23 mouse cellular contexts compared by ENCODE assay signal in genomic region chr15:96406253-96406652, GRCm38 (mm10). TPM values are rescaled to one million over a fixed set of nuclear protein-coding genes. Genes with fewer than 3 reads are reported as not detected.
DNase-seq lines count a peak whose midpoint lies in the region; ATAC-seq and TF ChIP-seq lines count a peak whose summit lies in the region.
"Had no signal": no experiment of that assay in that cellular context is flagged by ENCODE, and none has a peak within 500 bp of the region (broad histone marks: within the 10 kb centered on the region; RNA-seq: fewer than 3 reads in every experiment).

No protein-coding gene starts in this region.

- H3K79me2 ChIP-seq in myocyte (ENCODE audit: control insufficient read depth, insufficient read depth): no peaks in the 10 kb centered on the region

- 81% methylated on average over 4 of the region's 4 CpGs for WGBS in kidney, embryonic 16.5 days
- WGBS in kidney, embryonic 15.5 days: 71% methylated on average over 4 of the region's 4 CpGs
- 84% methylated on average over 4 of the region's 4 CpGs for WGBS in neural tube, embryonic 13.5 days
- WGBS in neural tube, embryonic 15.5 days: 81% methylated on average over 4 of the region's 4 CpGs
- 86% methylated on average over 4 of the region's 4 CpGs for WGBS in forebrain, embryonic 14.5 days

- H3K27ac ChIP-seq in kidney, embryonic 16.5 days (ENCODE audit: low read length): no peak overlapping the region
- no peak overlapping the region for H3K27ac ChIP-seq in kidney, embryonic 15.5 days
- 0 out of 2 replicates have a peak overlapping the region, but pooled peaks have one; percentile 2 for H3K27ac ChIP-seq in neural tube, embryonic 13.5 days (replicated peaks)
- no peak overlapping the region for H3K27ac ChIP-seq in neural tube, embryonic 15.5 days (replicated peaks)
- H3K27ac ChIP-seq in forebrain, embryonic 14.5 days (ENCODE audit: low read depth, low read length): no peak overlapping the region
- H3K27ac ChIP-seq: embryonic facial prominence, embryonic 12.5 days; embryonic facial prominence, embryonic 15.5 days; forebrain, embryonic 10.5 days; forebrain, embryonic 13.5 days; gastrocnemius, adult 2 months; hindbrain, embryonic 12.5 days; hindbrain, embryonic 15.5 days had no signal

- no peaks in the 10 kb centered on the region for H3K27me3 ChIP-seq in kidney, embryonic 16.5 days (ENCODE audit: insufficient read depth, low read length)
- no peaks in the 10 kb centered on the region for H3K27me3 ChIP-seq in kidney, embryonic 15.5 days
- no peaks in the 10 kb centered on the region for H3K27me3 ChIP-seq in neural tube, embryonic 13.5 days
- no peaks in the 10 kb centered on the region for H3K27me3 ChIP-seq in neural tube, embryonic 15.5 days (replicated peaks)
- no peaks in the 10 kb centered on the region for H3K27me3 ChIP-seq in myocyte (ENCODE audit: control insufficient read depth, insufficient read depth, insufficient read length)
- H3K27me3 ChIP-seq in forebrain, embryonic 14.5 days (replicated peaks; ENCODE audit: control insufficient read depth, insufficient read depth, low read length): no peaks in the 10 kb centered on the region
- H3K27me3 ChIP-seq: embryonic facial prominence, embryonic 12.5 days; embryonic facial prominence, embryonic 15.5 days; forebrain, embryonic 13.5 days; hindbrain, embryonic 12.5 days; hindbrain, embryonic 15.5 days had no signal

- H3K4me2 ChIP-seq in kidney, embryonic 16.5 days (replicated peaks; ENCODE audit: low read depth, low read length): no peak overlapping the region
- H3K4me2 ChIP-seq in kidney, embryonic 15.5 days: no peak overlapping the region
- H3K4me2 ChIP-seq in neural tube, embryonic 13.5 days: no peak overlapping the region
- H3K4me2 ChIP-seq in neural tube, embryonic 15.5 days: no peak overlapping the region
- no peak overlapping the region for H3K4me2 ChIP-seq in myocyte (ENCODE audit: low read depth)
- no peak overlapping the region for H3K4me2 ChIP-seq in forebrain, embryonic 14.5 days (ENCODE audit: low read length)
- H3K4me2 ChIP-seq: embryonic facial prominence, embryonic 12.5 days; embryonic facial prominence, embryonic 15.5 days; forebrain, embryonic 13.5 days; heart, embryonic 11.5 days; hindbrain, embryonic 12.5 days; hindbrain, embryonic 15.5 days had no signal

- no peak overlapping the region for H3K9ac ChIP-seq in kidney, embryonic 16.5 days (replicated peaks; ENCODE audit: low read length)
- H3K9ac ChIP-seq in kidney, embryonic 15.5 days: no peak overlapping the region
- H3K9ac ChIP-seq in neural tube, embryonic 13.5 days: no peak overlapping the region
- H3K9ac ChIP-seq in neural tube, embryonic 15.5 days (replicated peaks): no peak overlapping the region
- no peak overlapping the region for H3K9ac ChIP-seq in forebrain, embryonic 14.5 days (ENCODE audit: low read length)
- H3K9ac ChIP-seq: embryonic facial prominence, embryonic 12.5 days; embryonic facial prominence, embryonic 15.5 days; forebrain, embryonic 13.5 days; forebrain, postnatal 0 days; hindbrain, embryonic 12.5 days; hindbrain, embryonic 15.5 days had no signal

- DNase-seq in forebrain, embryonic 14.5 days (ENCODE audit: low spot score): no peak
- DNase-seq: adrenal gland, adult 8-10 months; adrenal gland, postnatal 25 days; cerebellum, adult 18-20 months; cerebellum, adult 9-11 months; cerebellum, postnatal 25 days; gastrocnemius, adult 2 months; gastrocnemius, postnatal 14 days had no signal

- H3K4me1 ChIP-seq in kidney, embryonic 16.5 days (ENCODE audit: insufficient read depth, low read length): no peaks in the 10 kb centered on the region
- no peaks in the 10 kb centered on the region for H3K4me1 ChIP-seq in kidney, embryonic 15.5 days
- H3K4me1 ChIP-seq in neural tube, embryonic 13.5 days (replicated peaks): no peaks in the 10 kb centered on the region
- no peaks in the 10 kb centered on the region for H3K4me1 ChIP-seq in neural tube, embryonic 15.5 days
- no peaks in the 10 kb centered on the region for H3K4me1 ChIP-seq in forebrain, embryonic 14.5 days (ENCODE audit: control insufficient read depth, insufficient read depth, low read length)
- H3K4me1 ChIP-seq: embryonic facial prominence, embryonic 12.5 days; forebrain, embryonic 10.5 days; forebrain, embryonic 13.5 days; hindbrain, embryonic 12.5 days; hindbrain, embryonic 15.5 days had no signal

- peak; percentile 24 for TF ChIP-seq POLR2A in myocyte (IDR thresholded peaks at IDR 0.05; ENCODE audit: insufficient read length, low read depth)

- no peaks in the 10 kb centered on the region for H3K9me3 ChIP-seq in kidney, embryonic 16.5 days (ENCODE audit: low read length)
- H3K9me3 ChIP-seq in kidney, embryonic 15.5 days (replicated peaks): no peaks in the 10 kb centered on the region
- no peaks in the 10 kb centered on the region for H3K9me3 ChIP-seq in neural tube, embryonic 13.5 days
- H3K9me3 ChIP-seq in neural tube, embryonic 15.5 days (replicated peaks): no peaks in the 10 kb centered on the region
- no peaks in the 10 kb centered on the region for H3K9me3 ChIP-seq in forebrain, embryonic 14.5 days (replicated peaks; ENCODE audit: control insufficient read depth, low read length)
- H3K9me3 ChIP-seq: embryonic facial prominence, embryonic 12.5 days; embryonic facial prominence, embryonic 15.5 days; forebrain, embryonic 10.5 days; forebrain, embryonic 13.5 days; hindbrain, embryonic 12.5 days; hindbrain, embryonic 15.5 days had no signal

- H3K4me3 ChIP-seq in kidney, embryonic 16.5 days (ENCODE audit: low read length): no peak overlapping the region
- no peak overlapping the region for H3K4me3 ChIP-seq in kidney, embryonic 15.5 days (replicated peaks)
- H3K4me3 ChIP-seq in neural tube, embryonic 13.5 days: no peak overlapping the region
- H3K4me3 ChIP-seq in neural tube, embryonic 15.5 days (replicated peaks): no peak overlapping the region
- H3K4me3 ChIP-seq in myocyte: no peak overlapping the region
- no peak overlapping the region for H3K4me3 ChIP-seq in forebrain, embryonic 14.5 days (ENCODE audit: low read depth, low read length)
- H3K4me3 ChIP-seq: embryonic facial prominence, embryonic 12.5 days; embryonic facial prominence, embryonic 15.5 days; forebrain, embryonic 10.5 days; forebrain, embryonic 13.5 days; gastrocnemius, adult 2 months; hindbrain, embryonic 12.5 days; hindbrain, embryonic 15.5 days had no signal

- no peak overlapping the region for H3ac ChIP-seq in myocyte (ENCODE audit: control insufficient read depth, insufficient read length)

- ATAC-seq in kidney, embryonic 16.5 days (ENCODE audit: low FRiP score, low TSS enrichment): peak; percentile 27; the same call in 1 of the 2 replicates
- no peak for ATAC-seq in kidney, embryonic 15.5 days (replicated peaks; ENCODE audit: low FRiP score)
- ATAC-seq in neural tube, embryonic 13.5 days (ENCODE audit: low read depth): no peak
- no peak for ATAC-seq in neural tube, embryonic 15.5 days (ENCODE audit: low FRiP score)
- ATAC-seq in forebrain, embryonic 14.5 days: no peak
- ATAC-seq: activated CD4-positive, CD25-positive, alpha-beta regulatory T cell, adult 4 months; CD4-positive, CD25-positive, alpha-beta regulatory T cell, adult 4 months; forebrain, embryonic 13.5 days; forebrain, postnatal 0 days had no signal

- H3K36me3 ChIP-seq in kidney, embryonic 16.5 days (ENCODE audit: insufficient read depth, low read length): peaks cover 33% of the 10 kb centered on the region; the same call in 1 of the 2 replicates
- H3K36me3 ChIP-seq in kidney, embryonic 15.5 days: peaks cover 74% of the 10 kb centered on the region
- peaks cover 48% of the 10 kb centered on the region for H3K36me3 ChIP-seq in neural tube, embryonic 13.5 days
- 0 out of 2 replicates have a peak, but pooled peaks cover 10% of the 10 kb centered on the region for H3K36me3 ChIP-seq in neural tube, embryonic 15.5 days
- H3K36me3 ChIP-seq in myocyte (ENCODE audit: control insufficient read depth, insufficient read depth): peaks cover 50% of the 10 kb centered on the region
- peaks cover 48% of the 10 kb centered on the region for H3K36me3 ChIP-seq in forebrain, embryonic 14.5 days (ENCODE audit: control insufficient read depth, insufficient read depth, low read length)

TF ChIP-seq in myocyte, 11 proteins besides CTCF, POLR2A, EP300 and RAD21:
- TF ChIP-seq REST (IDR thresholded peaks at IDR 0.05; ENCODE audit: insufficient read depth, insufficient read length) (no peak), TCF12 (IDR thresholded peaks at IDR 0.05; ENCODE audit: insufficient read depth, poor library complexity, severe bottlenecking) (no peak), MYOD1 (IDR thresholded peaks at IDR 0.05; ENCODE audit: control insufficient read depth in 1 of 3, insufficient read length in 2 of 3, low read depth in 2 of 3) (peak; percentile 39 to 87 (median 85)), TCF3 (IDR thresholded peaks at IDR 0.05; ENCODE audit: insufficient read length, low read depth) (peak; percentile 22), POLR2AphosphoS2 (IDR thresholded peaks at IDR 0.05; ENCODE audit: insufficient read length, low read depth) (no peak), SRF (IDR thresholded peaks at IDR 0.05; ENCODE audit: control insufficient read depth, insufficient read length, low read depth) (no peak), MYOG (IDR thresholded peaks at IDR 0.05; ENCODE audit: control insufficient read depth in 1 of 3, insufficient read depth in 1 of 3, insufficient read length in 2 of 3, low read depth in 2 of 3) (peak; percentile 50 to 89 (median 55)), MAX (IDR thresholded peaks at IDR 0.05; ENCODE audit: low read depth) (no peak), CEBPB (IDR thresholded peaks at IDR 0.05; ENCODE audit: insufficient read depth, poor library complexity, severe bottlenecking) (no peak), USF1 (IDR thresholded peaks at IDR 0.05; ENCODE audit: low read depth) (no peak), E2F4 (IDR thresholded peaks at IDR 0.05; ENCODE audit: insufficient read depth) (no peak)

RNA-seq across cellular contexts. Expression of gene Scaf11, which starts 54.4 kb away (rescaled TPM):
- polyA plus RNA-seq in kidney, embryonic 16.5 days (2015; fragmentation: Nextera tagmentation; extraction: Ambion mirVana): 84.6 and 96.5 TPM in 2 replicates
- polyA plus RNA-seq in kidney, embryonic 15.5 days (2015; fragmentation: Nextera tagmentation; extraction: Ambion mirVana): 95.6 and 102 TPM in 2 replicates
- polyA plus RNA-seq in neural tube, embryonic 13.5 days (2015; fragmentation: Nextera tagmentation; extraction: Ambion mirVana): 53.3 and 55.9 TPM in 2 replicates
- 43.8 and 51.4 TPM in 2 replicates for polyA plus RNA-seq in neural tube, embryonic 15.5 days (2015; fragmentation: Nextera tagmentation; extraction: Ambion mirVana)
- polyA plus RNA-seq in myocyte (2012; fragmentation: generic; extraction: Trizol): 21.6 TPM
- 50.1 and 55.7 TPM in 2 replicates for polyA plus RNA-seq in forebrain, embryonic 14.5 days (2014; fragmentation: Nextera tagmentation; extraction: Ambion mirVana)
